Mouse (Mus musculus) cortical plate, adult 2 months (tissue): ENCODE results near the gene Mcu.

Experiments
- CTCF ChIP-seq: fragments of 200-500 bp; IDR thresholded peaks from 2 replicates; pipeline ENCODE4 v1.5.1; 2011; ENCODE audit warnings: mild to moderate bottlenecking, control low read depth, low read length; ENCODE audit not compliant: insufficient read depth; ENCODE audit errors: extremely low read depth
- POLR2A ChIP-seq: fragments of 200-500 bp; IDR thresholded peaks from 2 replicates; pipeline ENCODE4 v1.6.1; 2011; ENCODE audit warnings: mild to moderate bottlenecking, low read length, control low read depth; ENCODE audit not compliant: insufficient read depth; ENCODE audit errors: extremely low read depth

DNA sequence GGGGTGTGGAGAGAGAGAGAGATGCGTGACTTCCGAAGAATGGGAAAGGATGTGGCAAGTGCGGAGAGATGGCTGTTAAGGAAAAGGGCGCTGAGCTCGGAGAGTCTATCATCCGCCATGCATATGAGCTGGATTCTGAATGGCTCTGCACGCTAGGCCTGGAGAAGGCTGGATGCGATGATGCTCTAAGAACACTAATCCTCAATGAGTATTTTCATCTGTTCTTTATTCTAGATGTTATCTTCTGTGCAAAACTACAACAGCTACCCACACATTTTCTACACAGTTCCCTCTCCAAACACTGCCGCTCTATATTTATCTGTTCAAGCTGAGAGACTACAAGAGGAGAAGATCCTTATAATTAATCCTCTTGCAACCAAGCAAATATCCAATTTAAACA is 25.9 kb downstream of the Mcu start:
- no peak for TF ChIP-seq POLR2A
- no peak for TF ChIP-seq CTCF
